Mouse (Mus musculus): ENCODE measurements around the gene Nufip2. TPM values are rescaled to one million over a fixed set of nuclear protein-coding genes. Genes with fewer than 3 reads are reported as not detected.

The Nufip2 gene
- total and polyA plus RNA-seq, 2 experiments from 2014 or later: 3.8 to 33.6 TPM

GRCm38 (mm10) chr11:77680018-77680417 is 5.9 kb upstream of the Nufip2 start:
- WGBS: 13% methylated on average over 2 of the region's 2 CpGs
- no peak overlapping the region for H3K4me2 ChIP-seq (ENCODE audit: low read depth, low read length)

GRCm38 (mm10) chr11:77684896-77685295 is 1.1 kb upstream of the Nufip2 start:
- H3K9me3 ChIP-seq (ENCODE audit: low read length): no peaks in the 10 kb centered on the region
- no peak overlapping the region for H3K9ac ChIP-seq (replicated peaks; ENCODE audit: low read length)
- H3K36me3 ChIP-seq (ENCODE audit: insufficient read depth, low read length): no peaks in the 10 kb centered on the region
- no peak overlapping the region for H3K27ac ChIP-seq
- no peak for ATAC-seq
- no peak for DNase-seq (ENCODE audit: low spot score)
- TF ChIP-seq CTCF (IDR thresholded peaks at IDR 0.05; ENCODE audit: low read depth): no peak
- H3K4me1 ChIP-seq (ENCODE audit: insufficient read depth, low read length): no peaks in the 10 kb centered on the region
- peak overlapping the region; percentile 66 for H3K4me2 ChIP-seq (ENCODE audit: low read depth, low read length)
- WGBS: 60% methylated on average over 2 of the region's 2 CpGs
- no peak overlapping the region for H3K4me3 ChIP-seq (ENCODE audit: low read length)
- no peaks in the 10 kb centered on the region for H3K27me3 ChIP-seq (ENCODE audit: insufficient read depth, low read length)

More at GRCm38 (mm10) chr11:77680018-77680417, 5.9 kb upstream of the Nufip2 start:
- Histone ChIP-seq H3K27ac (no peak overlapping the region), H3K9ac (replicated peaks; ENCODE audit: low read length) (no peak overlapping the region), H3K27me3 (ENCODE audit: insufficient read depth, low read length) (no peaks in the 10 kb centered on the region), H3K4me1 (ENCODE audit: insufficient read depth, low read length) (no peaks in the 10 kb centered on the region), H3K9me3 (ENCODE audit: low read length) (no peaks in the 10 kb centered on the region), H3K4me3 (ENCODE audit: low read length) (no peak overlapping the region), H3K36me3 (ENCODE audit: insufficient read depth, low read length) (no peaks in the 10 kb centered on the region)
- no peak for TF ChIP-seq CTCF (IDR thresholded peaks at IDR 0.05; ENCODE audit: low read depth)
- no peak for DNase-seq (ENCODE audit: low spot score)
- no peak for ATAC-seq

GRCm38 (mm10) chr11:77686346-77686840 is 438 bp downstream of the Nufip2 start:
- no peaks in the 10 kb centered on the region for H3K27me3 ChIP-seq (ENCODE audit: insufficient read depth, low read length)
- H3K4me1 ChIP-seq (ENCODE audit: insufficient read depth, low read length): no peaks in the 10 kb centered on the region
- H3K27ac ChIP-seq: peak overlapping the region; percentile 99
- peak overlapping the region; percentile 96 for H3K9ac ChIP-seq (replicated peaks; ENCODE audit: low read length)
- H3K4me3 ChIP-seq (ENCODE audit: low read length): peak overlapping the region; percentile 99
- DNase-seq (ENCODE audit: low spot score): peak; percentile 52
- no peaks in the 10 kb centered on the region for H3K9me3 ChIP-seq (ENCODE audit: low read length)
- ATAC-seq: peak; percentile 44
- H3K4me2 ChIP-seq (ENCODE audit: low read depth, low read length): peak overlapping the region; percentile 66
- WGBS: under 1% methylated on average over 23 of the region's 30 CpGs
- TF ChIP-seq CTCF (IDR thresholded peaks at IDR 0.05; ENCODE audit: low read depth): no peak
- peaks cover under 1% of the 10 kb centered on the region; the same call in 1 of the 2 replicates for H3K36me3 ChIP-seq (ENCODE audit: insufficient read depth, low read length)

- H3K9me3 ChIP-seq (ENCODE audit: low read length): no peaks in the 10 kb centered on the region
- peak overlapping the region; percentile 96 for H3K9ac ChIP-seq (replicated peaks; ENCODE audit: low read length)
- H3K4me1 ChIP-seq (ENCODE audit: insufficient read depth, low read length): no peaks in the 10 kb centered on the region
- TF ChIP-seq CTCF (IDR thresholded peaks at IDR 0.05; ENCODE audit: low read depth): no peak
- H3K4me2 ChIP-seq (ENCODE audit: low read depth, low read length): peak overlapping the region; percentile 66
- H3K36me3 ChIP-seq (ENCODE audit: insufficient read depth, low read length): peaks cover 7% of the 10 kb centered on the region; the same call in 1 of the 2 replicates
- H3K27me3 ChIP-seq (ENCODE audit: insufficient read depth, low read length): no peaks in the 10 kb centered on the region
- peak; percentile 21; the same call in 1 of the 2 replicates for ATAC-seq
- peak overlapping the region; percentile 99 for H3K4me3 ChIP-seq (ENCODE audit: low read length)
- H3K27ac ChIP-seq: peak overlapping the region; percentile 99
- under 1% methylated on average over 43 of the region's 76 CpGs for WGBS
- DNase-seq (ENCODE audit: low spot score): peak; percentile 71
These were observed 1.0 kb downstream of the Nufip2 start for GRCm38 (mm10) chr11:77686841-77687540.

GRCm38 (mm10) chr11:77687541-77688131 is 1.7 kb downstream of the Nufip2 start:
- TF ChIP-seq CTCF (IDR thresholded peaks at IDR 0.05; ENCODE audit: low read depth): no peak
- H3K9ac ChIP-seq (replicated peaks; ENCODE audit: low read length): peak overlapping the region; percentile 96
- DNase-seq (ENCODE audit: low spot score) (peak; percentile 43), ATAC-seq (no peak)
- H3K27ac ChIP-seq: peak overlapping the region; percentile 99
- H3K4me3 ChIP-seq (ENCODE audit: low read length): peak overlapping the region; percentile 99
- WGBS: under 1% methylated on average over 34 of the region's 40 CpGs
- H3K27me3 ChIP-seq (ENCODE audit: insufficient read depth, low read length): no peaks in the 10 kb centered on the region
- no peaks in the 10 kb centered on the region for H3K9me3 ChIP-seq (ENCODE audit: low read length)
- H3K4me2 ChIP-seq (ENCODE audit: low read depth, low read length): peak overlapping the region; percentile 66
- peaks cover 13% of the 10 kb centered on the region; the same call in 1 of the 2 replicates for H3K36me3 ChIP-seq (ENCODE audit: insufficient read depth, low read length)
- no peaks in the 10 kb centered on the region for H3K4me1 ChIP-seq (ENCODE audit: insufficient read depth, low read length)

- 98% methylated on average over 3 of the region's 3 CpGs for WGBS
- ATAC-seq (no peak), DNase-seq (ENCODE audit: low spot score) (no peak)
- H3K4me2 ChIP-seq (ENCODE audit: low read depth, low read length): no peak overlapping the region
- no peak overlapping the region for H3K4me3 ChIP-seq (ENCODE audit: low read length)
- no peaks in the 10 kb centered on the region for H3K27me3 ChIP-seq (ENCODE audit: insufficient read depth, low read length)
- TF ChIP-seq CTCF (IDR thresholded peaks at IDR 0.05; ENCODE audit: low read depth): no peak
- H3K9me3 ChIP-seq (ENCODE audit: low read length): no peaks in the 10 kb centered on the region
- no peak overlapping the region for H3K9ac ChIP-seq (replicated peaks; ENCODE audit: low read length)
- no peaks in the 10 kb centered on the region for H3K4me1 ChIP-seq (ENCODE audit: insufficient read depth, low read length)
- H3K27ac ChIP-seq: no peak overlapping the region
- peaks cover 21% of the 10 kb centered on the region; the same call in 1 of the 2 replicates for H3K36me3 ChIP-seq (ENCODE audit: insufficient read depth, low read length)
These were observed 7.1 kb downstream of the Nufip2 start for GRCm38 (mm10) chr11:77693026-77693425.

Data from hindbrain, postnatal 0 days (tissue).